Mouse (Mus musculus): ENCODE data around the gene Rtbdn. TPM values are rescaled to one million over a fixed set of nuclear protein-coding genes. Genes with fewer than 3 reads are reported as not detected.

The Rtbdn gene
- polyA plus RNA-seq, 1 experiment from 2014 or later, result 0.27 TPM

- H3K4me3 ChIP-seq (replicated peaks), result no peak overlapping the region
- no peak for ATAC-seq (ENCODE audit: insufficient number of reproducible peaks, low FRiP score, low TSS enrichment, low read depth)
- no peak overlapping the region for H3K9ac ChIP-seq
- H3K4me2 ChIP-seq (replicated peaks), result no peak overlapping the region
- H3K36me3 ChIP-seq, result peaks cover 22% of the 10 kb centered on the region
- H3K27me3 ChIP-seq, result no peaks in the 10 kb centered on the region
- peaks cover 27% of the 10 kb centered on the region for H3K4me1 ChIP-seq
- H3K9me3 ChIP-seq (replicated peaks), result no peaks in the 10 kb centered on the region
- H3K27ac ChIP-seq (replicated peaks), result no peak overlapping the region
- 88% methylated on average over 4 of the region's 4 CpGs for WGBS
Measured at GRCm38 (mm10) chr8:84963952-84964351, 17.2 kb downstream of the Rtbdn start.

- Histone ChIP-seq H3K36me3 (peaks cover 14% of the 10 kb centered on the region), H3K9me3 (replicated peaks) (no peaks in the 10 kb centered on the region), H3K4me1 (peaks cover 33% of the 10 kb centered on the region), H3K27ac (replicated peaks) (peak overlapping the region; percentile 82), H3K4me2 (replicated peaks) (peak overlapping the region; percentile 87), H3K9ac (peak overlapping the region; percentile 73), H3K4me3 (replicated peaks) (peak overlapping the region; percentile 67), H3K27me3 (no peaks in the 10 kb centered on the region)
- WGBS, result under 1% methylated on average over 41 of the region's 41 CpGs
- ATAC-seq (ENCODE audit: insufficient number of reproducible peaks, low FRiP score, low TSS enrichment, low read depth), result peak; percentile 91
Measured at GRCm38 (mm10) chr8:84965731-84966291, 19.0 kb downstream of the Rtbdn start.

GRCm38 (mm10) chr8:84966603-84967002 is 19.8 kb downstream of the Rtbdn start:
- H3K36me3 ChIP-seq, result peaks cover 15% of the 10 kb centered on the region
- peak overlapping the region; percentile 87 for H3K4me2 ChIP-seq (replicated peaks)
- H3K27ac ChIP-seq (replicated peaks), result no peak overlapping the region
- peaks cover 39% of the 10 kb centered on the region for H3K4me1 ChIP-seq
- WGBS, result 53% methylated on average over 3 of the region's 3 CpGs
- H3K4me3 ChIP-seq (replicated peaks), result no peak overlapping the region
- ATAC-seq (ENCODE audit: insufficient number of reproducible peaks, low FRiP score, low TSS enrichment, low read depth), result no peak
- H3K9me3 ChIP-seq (replicated peaks), result no peaks in the 10 kb centered on the region
- H3K9ac ChIP-seq, result no peak overlapping the region
- H3K27me3 ChIP-seq, result no peaks in the 10 kb centered on the region

- WGBS, result 83% methylated on average over 13 of the region's 13 CpGs
- Histone ChIP-seq H3K4me1 (peaks cover 39% of the 10 kb centered on the region), H3K27ac (replicated peaks) (0 out of 2 replicates have a peak overlapping the region, but pooled peaks have one; percentile 0), H3K27me3 (no peaks in the 10 kb centered on the region), H3K9ac (no peak overlapping the region), H3K4me3 (replicated peaks) (no peak overlapping the region), H3K36me3 (peaks cover 24% of the 10 kb centered on the region), H3K9me3 (replicated peaks) (no peaks in the 10 kb centered on the region), H3K4me2 (replicated peaks) (no peak overlapping the region)
- no peak for ATAC-seq (ENCODE audit: insufficient number of reproducible peaks, low FRiP score, low TSS enrichment, low read depth)
Measured at GRCm38 (mm10) chr8:84967532-84968304, 20.9 kb downstream of the Rtbdn start.

- Histone ChIP-seq H3K36me3 (peaks cover 32% of the 10 kb centered on the region), H3K4me1 (peaks cover 39% of the 10 kb centered on the region), H3K27me3 (no peaks in the 10 kb centered on the region), H3K4me3 (replicated peaks) (peak overlapping the region; percentile 73), H3K9me3 (replicated peaks) (no peaks in the 10 kb centered on the region), H3K4me2 (replicated peaks) (peak overlapping the region; percentile 76), H3K9ac (peak overlapping the region; percentile 72), H3K27ac (replicated peaks) (peak overlapping the region; percentile 88)
- 14% methylated on average over 2 of the region's 2 CpGs for WGBS
- ATAC-seq (ENCODE audit: insufficient number of reproducible peaks, low FRiP score, low TSS enrichment, low read depth), result no peak
Measured at GRCm38 (mm10) chr8:84968650-84969049, 21.9 kb downstream of the Rtbdn start.

- Histone ChIP-seq H3K27me3 (no peaks in the 10 kb centered on the region), H3K9ac (peak within 1 kb of the TSS; percentile 72), H3K4me1 (peaks cover 41% of the 10 kb centered on the region), H3K4me2 (replicated peaks) (peak within 1 kb of the TSS; percentile 76), H3K27ac (replicated peaks) (peak within 1 kb of the TSS; percentile 88), H3K9me3 (replicated peaks) (no peaks in the 10 kb centered on the region), H3K4me3 (replicated peaks) (peak within 1 kb of the TSS; percentile 73), H3K36me3 (peaks cover 37% of the 10 kb centered on the region)
- ATAC-seq (ENCODE audit: insufficient number of reproducible peaks, low FRiP score, low TSS enrichment, low read depth), result peak; percentile 76
- under 1% methylated on average over 56 of the region's 56 CpGs for WGBS
Measured at GRCm38 (mm10) chr8:84969241-84970134, 22.7 kb downstream of the Rtbdn start, which contains the start of the genes Gm49661, Prdx2 and Rnaseh2a. Gene Gm49661, minus strand, starts transcription at chr8:84969433. Gene Prdx2, plus strand, starts transcription at chr8:84969587. Gene Rnaseh2a, minus strand, starts transcription at chr8:84969767.

GRCm38 (mm10) chr8:84970135-84970790 is 23.5 kb downstream of the Rtbdn start:
- Histone ChIP-seq H3K4me3 (replicated peaks) (peak overlapping the region; percentile 73), H3K9me3 (replicated peaks) (no peaks in the 10 kb centered on the region), H3K9ac (peak overlapping the region; percentile 72), H3K27ac (replicated peaks) (peak overlapping the region; percentile 88), H3K27me3 (no peaks in the 10 kb centered on the region), H3K4me2 (replicated peaks) (peak overlapping the region; percentile 76), H3K36me3 (peaks cover 39% of the 10 kb centered on the region), H3K4me1 (peaks cover 43% of the 10 kb centered on the region)
- no peak for ATAC-seq (ENCODE audit: insufficient number of reproducible peaks, low FRiP score, low TSS enrichment, low read depth)
- 6% methylated on average over 21 of the region's 21 CpGs for WGBS

- no peak overlapping the region for H3K27ac ChIP-seq (replicated peaks)
- peaks cover 46% of the 10 kb centered on the region for H3K4me1 ChIP-seq
- no peak overlapping the region for H3K9ac ChIP-seq
- H3K27me3 ChIP-seq, result no peaks in the 10 kb centered on the region
- WGBS, result 49% methylated on average over 5 of the region's 5 CpGs
- peak overlapping the region; percentile 76 for H3K4me2 ChIP-seq (replicated peaks)
- no peak for ATAC-seq (ENCODE audit: insufficient number of reproducible peaks, low FRiP score, low TSS enrichment, low read depth)
- peaks cover 39% of the 10 kb centered on the region for H3K36me3 ChIP-seq
- H3K9me3 ChIP-seq (replicated peaks), result no peaks in the 10 kb centered on the region
- H3K4me3 ChIP-seq (replicated peaks), result peak overlapping the region; percentile 73
Measured at GRCm38 (mm10) chr8:84970913-84971312, 24.1 kb downstream of the Rtbdn start.

GRCm38 (mm10) chr8:84973079-84973478 is 26.3 kb downstream of the Rtbdn start:
- H3K36me3 ChIP-seq, result peaks cover 39% of the 10 kb centered on the region
- H3K27me3 ChIP-seq, result peaks cover 9% of the 10 kb centered on the region
- no peaks in the 10 kb centered on the region for H3K9me3 ChIP-seq (replicated peaks)
- no peak for ATAC-seq (ENCODE audit: insufficient number of reproducible peaks, low FRiP score, low TSS enrichment, low read depth)
- H3K27ac ChIP-seq (replicated peaks), result no peak overlapping the region
- 87% methylated on average over 1 of the region's 1 CpGs for WGBS
- H3K4me2 ChIP-seq (replicated peaks), result no peak overlapping the region
- no peak overlapping the region for H3K9ac ChIP-seq
- H3K4me3 ChIP-seq (replicated peaks), result no peak overlapping the region
- peaks cover 58% of the 10 kb centered on the region for H3K4me1 ChIP-seq

GRCm38 (mm10) chr8:84973803-84974542 is 27.2 kb downstream of the Rtbdn start:
- H3K36me3 ChIP-seq, result peaks cover 39% of the 10 kb centered on the region
- peaks cover 59% of the 10 kb centered on the region for H3K4me1 ChIP-seq
- H3K4me3 ChIP-seq (replicated peaks), result no peak overlapping the region
- H3K9me3 ChIP-seq (replicated peaks), result no peaks in the 10 kb centered on the region
- H3K4me2 ChIP-seq (replicated peaks), result no peak overlapping the region
- ATAC-seq (ENCODE audit: insufficient number of reproducible peaks, low FRiP score, low TSS enrichment, low read depth), result no peak
- 58% methylated on average over 4 of the region's 4 CpGs for WGBS
- H3K27me3 ChIP-seq, result peaks cover 9% of the 10 kb centered on the region
- H3K9ac ChIP-seq, result no peak overlapping the region
- H3K27ac ChIP-seq (replicated peaks), result no peak overlapping the region
